Mouse (Mus musculus) urinary bladder, postnatal 14 days (tissue): ENCODE measurements around the gene Enkur.

Experiments
- DNase-seq: peaks from one replicate; pipeline ENCODE4 v3.0.0; 2021; ENCODE audit warnings: low spot score

Enkur gene

GRCm38 (mm10) chr2:21188610-21189009 is 16.6 kb downstream of the Enkur start:
- no peak for DNase-seq

GRCm38 (mm10) chr2:21187576-21187975 is 17.6 kb downstream of the Enkur start:
- peak; percentile 73 for DNase-seq

- DNase-seq: peak; percentile 25
These were observed 22.4 kb downstream of the Enkur start for GRCm38 (mm10) chr2:21182811-21183210.

GRCm38 (mm10) chr2:21179136-21179535 is 26.0 kb downstream of the Enkur start:
- DNase-seq: no peak

- DNase-seq: no peak
These were observed 32.4 kb downstream of the Enkur start for GRCm38 (mm10) chr2:21172797-21173196.

- DNase-seq: peak; percentile 22
These were observed 37.2 kb downstream of the Enkur start for GRCm38 (mm10) chr2:21167916-21168315.

GRCm38 (mm10) chr2:21164296-21164695 is 40.9 kb downstream of the Enkur start:
- DNase-seq: no peak

- DNase-seq: no peak
These were observed 51.7 kb downstream of the Enkur start for GRCm38 (mm10) chr2:21153469-21153868.

GRCm38 (mm10) chr2:21147169-21147568 is 58.0 kb downstream of the Enkur start:
- peak; percentile 18 for DNase-seq

- DNase-seq: no peak
These were observed 58.7 kb downstream of the Enkur start for GRCm38 (mm10) chr2:21146486-21146885.

- no peak for DNase-seq
These were observed 62.5 kb downstream of the Enkur start for GRCm38 (mm10) chr2:21142616-21143015.

GRCm38 (mm10) chr2:21142204-21142580 is 63.0 kb downstream of the Enkur start:
- peak; percentile 73 for DNase-seq

- DNase-seq: peak; percentile 58
These were observed 63.5 kb downstream of the Enkur start for GRCm38 (mm10) chr2:21141520-21142203.

GRCm38 (mm10) chr2:21141189-21141519 is 64.0 kb downstream of the Enkur start:
- DNase-seq: no peak
